Mouse (Mus musculus): Measurements from ENCODE around the gene Mtmr12. TPM values are rescaled to one million over a fixed set of nuclear protein-coding genes. Genes with fewer than 3 reads are reported as not detected.

Mtmr12 gene
- total RNA-seq, 2 experiments from 2014 or later: 3.1 to 4.7 TPM

- no peak for DNase-seq
Measured at GRCm38 (mm10) chr15:12235983-12236382, 31.2 kb downstream of the Mtmr12 start.

GRCm38 (mm10) chr15:12236961-12237360 lies 32.1 kb downstream of the Mtmr12 start:
- DNase-seq: no peak

GRCm38 (mm10) chr15:12237539-12237938 lies 32.7 kb downstream of the Mtmr12 start:
- no peak for DNase-seq

- DNase-seq: no peak
Measured at GRCm38 (mm10) chr15:12238337-12238736, 33.5 kb downstream of the Mtmr12 start.

GRCm38 (mm10) chr15:12240705-12241328 lies 36.0 kb downstream of the Mtmr12 start:
- no peak for DNase-seq

GRCm38 (mm10) chr15:12243792-12244191 lies 39.0 kb downstream of the Mtmr12 start:
- peak; percentile 81 for DNase-seq

GRCm38 (mm10) chr15:12245580-12246359 lies 40.9 kb downstream of the Mtmr12 start:
- no peak for DNase-seq

- no peak for DNase-seq
Measured at GRCm38 (mm10) chr15:12246360-12247158, 41.7 kb downstream of the Mtmr12 start.

GRCm38 (mm10) chr15:12247159-12247603 lies 42.4 kb downstream of the Mtmr12 start:
- no peak for DNase-seq

GRCm38 (mm10) chr15:12248279-12248678 lies 43.5 kb downstream of the Mtmr12 start:
- no peak for DNase-seq

- no peak for DNase-seq
Measured at GRCm38 (mm10) chr15:12250350-12250749, 45.5 kb downstream of the Mtmr12 start.

GRCm38 (mm10) chr15:12251416-12252140 lies 46.8 kb downstream of the Mtmr12 start:
- no peak for DNase-seq

- DNase-seq: no peak
Measured at GRCm38 (mm10) chr15:12252141-12252489, 47.3 kb downstream of the Mtmr12 start.

- no peak for DNase-seq
Measured at GRCm38 (mm10) chr15:12257730-12258494, 53.1 kb downstream of the Mtmr12 start.

GRCm38 (mm10) chr15:12263056-12263455 lies 58.2 kb downstream of the Mtmr12 start:
- no peak for DNase-seq

- no peak for DNase-seq
Measured at GRCm38 (mm10) chr15:12266460-12266859, 61.6 kb downstream of the Mtmr12 start.

GRCm38 (mm10) chr15:12268021-12268420 lies 63.2 kb downstream of the Mtmr12 start:
- peak; percentile 42 for DNase-seq

- DNase-seq: no peak
Measured at GRCm38 (mm10) chr15:12271340-12271739, 66.5 kb downstream of the Mtmr12 start.

GRCm38 (mm10) chr15:12273325-12274052 lies 68.7 kb downstream of the Mtmr12 start:
- DNase-seq: no peak

GRCm38 (mm10) chr15:12274053-12274769 lies 69.4 kb downstream of the Mtmr12 start:
- no peak for DNase-seq
